Mouse (Mus musculus) intestine, embryonic 15.5 days (tissue): ENCODE data around the gene Xylt1. TPM values are rescaled to one million over a fixed set of nuclear protein-coding genes. Genes with fewer than 3 reads are reported as not detected.

ENCODE experiments used
- ATAC-seq: fragments of 200-750 bp; cut with Nextera tagmentation; 2 replicates; pipeline ENCODE4 v1.8.0; 2017; ENCODE audit warnings: moderate TSS enrichment, moderate library complexity
- H3K27ac ChIP-seq: fragments of 300-500 bp; sonication (generic); 2 replicates; pipeline ENCODE4 v1.5.1; 2015; ENCODE audit warnings: mild to moderate bottlenecking, inconsistent platforms
- H3K27me3 ChIP-seq: fragments of 300-500 bp; sonication (generic); replicated peaks from 2 replicates; pipeline ENCODE4 v1.6.1; 2015; ENCODE audit warnings: inconsistent platforms
- H3K36me3 ChIP-seq: fragments of 300-500 bp; sonication (generic); 2 replicates; pipeline ENCODE4 v1.6.1; 2015; ENCODE audit warnings: inconsistent platforms
- H3K4me1 ChIP-seq: fragments of 300-500 bp; sonication (generic); replicated peaks from 2 replicates; pipeline ENCODE4 v1.6.1; 2015; ENCODE audit warnings: inconsistent platforms
- H3K4me2 ChIP-seq: fragments of 300-500 bp; sonication (generic); replicated peaks from 2 replicates; pipeline ENCODE4 v1.6.1; 2015; ENCODE audit warnings: mild to moderate bottlenecking, inconsistent platforms
- H3K4me3 ChIP-seq: fragments of 300-500 bp; sonication (generic); replicated peaks from 2 replicates; pipeline ENCODE4 v1.5.1; 2015; ENCODE audit warnings: inconsistent platforms
- H3K9ac ChIP-seq: fragments of 300-500 bp; sonication (generic); 2 replicates; pipeline ENCODE4 v1.6.1; 2015; ENCODE audit warnings: inconsistent platforms
- H3K9me3 ChIP-seq: fragments of 300-500 bp; sonication (generic); 2 replicates; pipeline ENCODE4 v1.6.1; 2016; ENCODE audit warnings: inconsistent platforms
- WGBS: fragments of 180-500 bp; shearing (Covaris S2); methylation state at CpG from one replicate; pipeline ENCODE4 v1.1.7; 2015; 5-methylcytosine and 5-hydroxymethylcytosine counted together
- polyA plus RNA-seq: library from polyadenylated mRNA; unstranded; fragments of >200 nt; fragmentation: Nextera tagmentation; extraction: Ambion mirVana; gene quantifications from 2 replicates; pipeline ENCODE4 v1.2.1, GENCODE M21; 2015

The Xylt1 gene
- polyA plus RNA-seq, 1 experiment from 2014 or later = 0.68 TPM

GRCm38 (mm10) chr7:117474302-117474701, 93.5 kb downstream of the Xylt1 start:
- Histone ChIP-seq H3K36me3 (no peaks in the 10 kb centered on the region), H3K4me3 (no peak overlapping the region), H3K9me3 (no peaks in the 10 kb centered on the region), H3K9ac (no peak overlapping the region), H3K4me2 (no peak overlapping the region), H3K27me3 (no peaks in the 10 kb centered on the region), H3K27ac (no peak overlapping the region), H3K4me1 (peaks cover 5% of the 10 kb centered on the region; the same call in 1 of the 2 replicates)
- WGBS = 44% methylated on average over 2 of the region's 2 CpGs
- no peak for ATAC-seq

DNA sequence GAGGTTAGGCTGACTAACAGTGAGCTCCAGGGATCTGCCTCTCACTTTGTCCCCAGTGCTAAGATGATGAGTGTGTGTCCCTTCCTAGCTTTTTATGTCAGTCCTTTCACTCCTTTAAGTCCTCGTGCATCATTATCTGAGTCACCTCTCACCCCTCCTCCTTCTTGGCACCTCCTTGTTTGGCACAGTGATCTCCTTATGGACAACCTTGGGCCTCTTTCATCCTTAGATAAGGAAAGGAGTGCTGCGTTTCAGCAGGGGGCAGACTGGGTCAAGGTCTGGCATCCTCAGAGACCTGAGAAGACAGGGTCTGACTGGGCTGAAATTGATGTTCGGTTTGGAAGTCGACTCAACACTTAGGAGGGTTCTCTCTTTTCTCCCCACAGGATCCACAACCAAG, 94.3 kb downstream of the Xylt1 start:
- peaks cover 5% of the 10 kb centered on the region; the same call in 1 of the 2 replicates for H3K4me1 ChIP-seq
- no peak overlapping the region for H3K9ac ChIP-seq
- 53% methylated on average over 4 of the region's 4 CpGs for WGBS
- no peaks in the 10 kb centered on the region for H3K27me3 ChIP-seq
- H3K27ac ChIP-seq = no peak overlapping the region
- no peak for ATAC-seq
- no peak overlapping the region for H3K4me3 ChIP-seq
- H3K9me3 ChIP-seq = no peaks in the 10 kb centered on the region
- no peak overlapping the region for H3K4me2 ChIP-seq
- H3K36me3 ChIP-seq = no peaks in the 10 kb centered on the region

DNA sequence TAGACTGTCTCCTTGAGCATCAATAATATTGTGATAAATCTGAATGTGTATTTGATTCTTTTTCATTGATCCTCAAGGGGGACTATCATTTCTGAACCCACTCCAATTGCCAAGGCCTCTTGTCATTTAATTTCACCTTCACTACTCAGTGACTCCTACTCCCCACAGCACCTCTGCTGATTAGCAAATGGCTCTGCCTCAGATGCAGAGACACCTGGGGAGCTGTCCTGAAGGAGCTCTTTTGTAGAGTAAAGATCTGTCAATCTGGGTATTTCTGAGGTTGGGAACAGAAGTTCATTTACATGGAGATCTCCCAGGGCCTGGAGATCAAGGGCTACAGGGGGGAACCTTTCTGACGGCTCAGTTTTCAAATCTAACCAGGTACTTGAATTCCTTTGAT, 98.2 kb downstream of the Xylt1 start:
- ATAC-seq = no peak
- no peak overlapping the region for H3K27ac ChIP-seq
- WGBS = 17% methylated on average over 1 of the region's 1 CpGs
- no peaks in the 10 kb centered on the region for H3K4me1 ChIP-seq
- no peak overlapping the region for H3K9ac ChIP-seq
- H3K36me3 ChIP-seq = no peaks in the 10 kb centered on the region
- no peak overlapping the region for H3K4me3 ChIP-seq
- H3K4me2 ChIP-seq = no peak overlapping the region
- H3K9me3 ChIP-seq = no peaks in the 10 kb centered on the region
- no peaks in the 10 kb centered on the region for H3K27me3 ChIP-seq

DNA sequence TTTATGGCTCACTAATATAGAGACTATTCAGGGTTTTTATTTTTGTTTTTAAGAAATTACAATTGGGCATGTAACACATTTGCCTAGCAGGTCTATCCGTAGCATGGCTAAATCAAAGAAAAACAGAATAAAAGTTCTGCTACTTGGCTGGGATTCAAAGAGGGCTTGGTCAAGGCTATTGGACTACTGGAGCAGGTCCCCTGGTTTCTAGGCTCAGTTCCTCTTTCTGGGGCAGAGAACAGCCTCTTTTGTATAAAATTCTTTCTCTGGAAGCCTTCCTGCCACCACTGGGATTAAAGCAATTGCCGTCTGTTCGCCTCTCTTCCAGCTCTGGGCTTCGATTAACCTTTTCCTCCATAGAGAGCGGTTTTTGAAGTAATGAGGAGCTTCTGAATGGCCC, 100.1 kb downstream of the Xylt1 start:
- ATAC-seq = no peak
- no peak overlapping the region for H3K9ac ChIP-seq
- no peak overlapping the region for H3K4me3 ChIP-seq
- WGBS = 90% methylated on average over 5 of the region's 5 CpGs
- no peaks in the 10 kb centered on the region for H3K4me1 ChIP-seq
- no peak overlapping the region for H3K4me2 ChIP-seq
- H3K27ac ChIP-seq = no peak overlapping the region
- no peaks in the 10 kb centered on the region for H3K9me3 ChIP-seq
- H3K36me3 ChIP-seq = no peaks in the 10 kb centered on the region
- no peaks in the 10 kb centered on the region for H3K27me3 ChIP-seq

GRCm38 (mm10) chr7:117481404-117481803, 100.6 kb downstream of the Xylt1 start:
- Histone ChIP-seq H3K9me3 (no peaks in the 10 kb centered on the region), H3K27ac (no peak overlapping the region), H3K36me3 (no peaks in the 10 kb centered on the region), H3K4me1 (no peaks in the 10 kb centered on the region), H3K27me3 (no peaks in the 10 kb centered on the region), H3K9ac (no peak overlapping the region), H3K4me2 (no peak overlapping the region), H3K4me3 (no peak overlapping the region)
- WGBS = 88% methylated on average over 3 of the region's 3 CpGs
- no peak for ATAC-seq

GRCm38 (mm10) chr7:117482701-117483100, 101.9 kb downstream of the Xylt1 start:
- Histone ChIP-seq H3K4me3 (no peak overlapping the region), H3K9ac (no peak overlapping the region), H3K27ac (no peak overlapping the region), H3K4me2 (no peak overlapping the region), H3K4me1 (no peaks in the 10 kb centered on the region), H3K27me3 (no peaks in the 10 kb centered on the region), H3K9me3 (no peaks in the 10 kb centered on the region), H3K36me3 (no peaks in the 10 kb centered on the region)
- ATAC-seq = no peak
- WGBS = 76% methylated on average over 2 of the region's 2 CpGs

DNA sequence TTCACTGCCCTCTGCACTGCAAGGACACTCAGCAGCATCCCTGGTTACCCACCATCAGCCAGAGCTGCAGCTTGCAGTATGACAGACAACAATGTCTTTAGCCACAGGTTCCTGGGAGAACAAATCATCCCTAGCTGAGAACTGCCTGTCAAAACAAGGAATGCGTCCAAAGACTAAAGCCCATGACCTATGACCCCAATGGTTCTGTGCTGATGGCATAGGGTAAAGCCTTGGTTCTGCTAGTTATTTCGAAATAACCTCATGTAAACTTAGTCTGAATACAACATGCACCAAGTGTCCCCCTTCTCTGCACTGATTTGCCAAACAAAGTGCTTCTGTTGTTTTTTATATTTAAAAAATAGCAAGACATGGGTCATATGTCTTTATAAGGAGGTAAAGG, 103.8 kb downstream of the Xylt1 start:
- no peaks in the 10 kb centered on the region for H3K9me3 ChIP-seq
- WGBS = 74% methylated on average over 2 of the region's 2 CpGs
- no peaks in the 10 kb centered on the region for H3K4me1 ChIP-seq
- no peak overlapping the region for H3K9ac ChIP-seq
- no peaks in the 10 kb centered on the region for H3K27me3 ChIP-seq
- H3K27ac ChIP-seq = no peak overlapping the region
- no peak overlapping the region for H3K4me2 ChIP-seq
- ATAC-seq = no peak
- no peaks in the 10 kb centered on the region for H3K36me3 ChIP-seq
- H3K4me3 ChIP-seq = no peak overlapping the region

GRCm38 (mm10) chr7:117484989-117485536, 104.3 kb downstream of the Xylt1 start:
- ATAC-seq = no peak
- Histone ChIP-seq H3K4me2 (no peak overlapping the region), H3K4me1 (no peaks in the 10 kb centered on the region), H3K9ac (no peak overlapping the region), H3K36me3 (no peaks in the 10 kb centered on the region), H3K9me3 (no peaks in the 10 kb centered on the region), H3K27me3 (no peaks in the 10 kb centered on the region), H3K27ac (no peak overlapping the region), H3K4me3 (no peak overlapping the region)
- WGBS = 91% methylated on average over 7 of the region's 7 CpGs

- H3K4me1 ChIP-seq = no peaks in the 10 kb centered on the region
- no peaks in the 10 kb centered on the region for H3K27me3 ChIP-seq
- no peak overlapping the region for H3K9ac ChIP-seq
- ATAC-seq = no peak
- H3K4me2 ChIP-seq = no peak overlapping the region
- WGBS = 78% methylated on average over 7 of the region's 7 CpGs
- no peaks in the 10 kb centered on the region for H3K9me3 ChIP-seq
- H3K4me3 ChIP-seq = no peak overlapping the region
- no peak overlapping the region for H3K27ac ChIP-seq
- no peaks in the 10 kb centered on the region for H3K36me3 ChIP-seq
Observed at GRCm38 (mm10) chr7:117486425-117487172, 105.8 kb downstream of the Xylt1 start.

DNA sequence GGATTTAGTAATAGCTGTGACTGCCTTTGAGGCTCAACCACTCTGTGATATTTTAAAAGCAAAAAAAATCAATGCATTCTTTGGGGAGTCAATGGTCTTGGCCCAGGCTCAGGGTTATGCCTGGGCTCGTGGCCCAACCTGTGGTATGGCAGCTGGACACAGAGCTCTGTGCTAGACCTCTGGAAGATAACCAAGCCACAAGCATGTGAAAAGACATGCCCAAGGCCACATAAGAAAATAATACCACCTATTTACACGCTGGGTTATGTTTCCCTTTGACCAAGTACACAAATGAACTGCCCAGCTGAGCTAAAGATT, 106.4 kb downstream of the Xylt1 start:
- Histone ChIP-seq H3K27ac (no peak overlapping the region), H3K9me3 (no peaks in the 10 kb centered on the region), H3K4me1 (no peaks in the 10 kb centered on the region), H3K9ac (no peak overlapping the region), H3K4me2 (no peak overlapping the region), H3K36me3 (no peaks in the 10 kb centered on the region), H3K27me3 (no peaks in the 10 kb centered on the region), H3K4me3 (no peak overlapping the region)
- ATAC-seq = no peak
- WGBS = 92% methylated on average over 2 of the region's 2 CpGs

DNA sequence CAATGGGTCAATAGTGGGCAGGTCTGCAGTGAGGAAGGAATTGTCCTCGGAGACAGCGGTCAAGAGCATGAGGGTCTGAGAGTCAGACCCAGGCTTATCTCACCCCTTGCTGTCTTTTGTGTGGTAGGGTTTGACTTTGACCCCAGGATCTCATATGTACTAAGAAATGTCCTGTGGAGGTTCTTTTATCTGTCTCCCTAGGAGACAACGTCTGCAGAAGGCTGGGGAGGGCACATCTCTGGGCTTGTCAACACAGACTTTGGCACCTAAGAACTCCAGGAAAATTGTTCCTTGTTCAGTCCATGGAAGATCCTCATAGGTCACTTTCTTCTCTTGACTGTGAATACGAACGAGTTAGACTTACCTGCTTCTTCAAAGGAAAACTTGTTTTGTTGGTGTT, 109.2 kb downstream of the Xylt1 start:
- H3K9me3 ChIP-seq = no peaks in the 10 kb centered on the region
- 68% methylated on average over 5 of the region's 5 CpGs for WGBS
- no peaks in the 10 kb centered on the region for H3K27me3 ChIP-seq
- no peaks in the 10 kb centered on the region for H3K4me1 ChIP-seq
- H3K4me2 ChIP-seq = no peak overlapping the region
- ATAC-seq = peak; percentile 23; the same call in 1 of the 2 replicates
- no peak overlapping the region for H3K9ac ChIP-seq
- no peaks in the 10 kb centered on the region for H3K36me3 ChIP-seq
- no peak overlapping the region for H3K4me3 ChIP-seq
- H3K27ac ChIP-seq = no peak overlapping the region

DNA sequence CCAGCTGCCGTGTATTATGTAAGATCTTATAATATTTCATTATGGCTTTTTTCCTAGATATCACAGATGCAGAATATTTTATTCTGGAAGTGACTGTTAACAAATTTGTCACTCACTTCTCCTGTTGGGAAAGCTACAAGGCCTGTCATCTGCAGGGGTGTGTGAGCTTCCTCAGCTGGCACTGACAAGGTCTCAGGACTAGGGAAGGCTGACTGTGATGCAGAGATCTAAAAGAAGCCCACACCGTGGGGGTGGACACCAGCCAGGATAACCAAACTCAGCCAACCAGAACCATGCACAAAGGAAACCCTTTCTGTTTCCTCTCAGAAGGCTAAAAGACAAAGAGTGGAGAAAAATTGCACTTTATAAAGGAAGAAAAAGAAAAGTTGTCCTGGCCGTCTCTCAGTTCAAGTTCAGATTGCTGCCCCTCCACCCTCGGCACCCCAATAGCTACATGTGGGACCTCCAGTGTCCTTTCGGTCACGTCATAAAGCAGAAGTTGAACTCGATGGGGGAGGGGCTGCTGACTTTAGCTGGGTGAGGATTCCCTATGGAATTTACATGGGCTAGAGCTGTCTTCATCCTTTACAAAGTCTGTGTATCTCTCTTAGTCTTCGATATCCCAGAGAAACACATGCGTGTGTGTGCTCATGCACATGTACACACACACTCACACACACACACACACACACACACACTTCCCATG, 109.9 kb downstream of the Xylt1 start:
- no peak overlapping the region for H3K4me2 ChIP-seq
- H3K27ac ChIP-seq = no peak overlapping the region
- WGBS = 74% methylated on average over 9 of the region's 9 CpGs
- no peaks in the 10 kb centered on the region for H3K27me3 ChIP-seq
- ATAC-seq = no peak
- H3K4me1 ChIP-seq = no peaks in the 10 kb centered on the region
- H3K36me3 ChIP-seq = no peaks in the 10 kb centered on the region
- no peaks in the 10 kb centered on the region for H3K9me3 ChIP-seq
- H3K4me3 ChIP-seq = no peak overlapping the region
- H3K9ac ChIP-seq = no peak overlapping the region

DNA sequence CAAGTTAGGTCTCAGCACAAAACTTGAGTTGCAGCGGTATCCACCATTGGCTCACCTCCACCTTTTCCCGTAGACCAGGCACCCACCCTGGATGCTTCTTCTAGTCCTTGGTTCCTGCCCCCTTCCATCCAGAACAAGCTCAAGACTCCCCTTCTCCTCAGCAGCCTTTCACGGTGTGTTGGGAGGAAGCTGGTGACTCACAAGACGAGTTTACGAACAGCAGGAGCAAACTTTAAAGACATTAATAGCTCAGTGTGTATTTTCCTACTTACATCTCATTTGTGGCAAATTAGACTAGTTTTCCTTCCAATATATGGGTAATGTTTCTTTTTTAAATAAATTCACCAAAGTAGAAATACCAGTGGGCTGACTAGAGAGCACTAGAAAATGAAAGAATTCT, 110.7 kb downstream of the Xylt1 start:
- no peak overlapping the region for H3K27ac ChIP-seq
- no peaks in the 10 kb centered on the region for H3K9me3 ChIP-seq
- no peaks in the 10 kb centered on the region for H3K4me1 ChIP-seq
- no peak overlapping the region for H3K4me2 ChIP-seq
- no peaks in the 10 kb centered on the region for H3K36me3 ChIP-seq
- no peak overlapping the region for H3K9ac ChIP-seq
- WGBS = 72% methylated on average over 5 of the region's 5 CpGs
- no peaks in the 10 kb centered on the region for H3K27me3 ChIP-seq
- no peak for ATAC-seq
- H3K4me3 ChIP-seq = no peak overlapping the region
